Mouse (Mus musculus): ENCODE results near the gene S1pr5. TPM values are rescaled to one million over a fixed set of nuclear protein-coding genes. Genes with fewer than 3 reads are reported as not detected.
"Not testable (repeated sequence)": the region's sequence is repeated elsewhere in the genome, so short reads cannot be mapped to it uniquely, and the experiment has no call there.

S1pr5 gene
- polyA plus RNA-seq, 1 experiment from 2014 or later = 0.38 TPM

GRCm38 (mm10) chr9:21277776-21278175, 29.5 kb upstream of the S1pr5 start:
- ATAC-seq (ENCODE audit: low FRiP score) = no peak
- Histone ChIP-seq H3K36me3 (replicated peaks) (peaks cover 88% of the 10 kb centered on the region), H3K9ac (no peak overlapping the region), H3K4me1 (no peaks in the 10 kb centered on the region), H3K4me2 (no peak overlapping the region), H3K4me3 (replicated peaks) (no peak overlapping the region), H3K27me3 (no peaks in the 10 kb centered on the region), H3K9me3 (no peaks in the 10 kb centered on the region), H3K27ac (no peak overlapping the region)
- WGBS = 95% methylated on average over 5 of the region's 5 CpGs

GRCm38 (mm10) chr9:21276307-21276706, 28.1 kb upstream of the S1pr5 start:
- H3K9me3 ChIP-seq = no peaks in the 10 kb centered on the region
- no peak overlapping the region for H3K4me2 ChIP-seq
- no peak overlapping the region for H3K9ac ChIP-seq
- no peaks in the 10 kb centered on the region for H3K27me3 ChIP-seq
- H3K4me1 ChIP-seq = no peaks in the 10 kb centered on the region
- H3K27ac ChIP-seq = no peak overlapping the region
- peaks cover 94% of the 10 kb centered on the region for H3K36me3 ChIP-seq (replicated peaks)
- WGBS = 93% methylated on average over 8 of the region's 8 CpGs
- no peak overlapping the region for H3K4me3 ChIP-seq (replicated peaks)
- ATAC-seq (ENCODE audit: low FRiP score) = no peak

- no peak overlapping the region for H3K4me3 ChIP-seq (replicated peaks)
- WGBS = 89% methylated on average over 12 of the region's 12 CpGs
- H3K9me3 ChIP-seq = no peaks in the 10 kb centered on the region
- H3K36me3 ChIP-seq (replicated peaks) = peaks cover 94% of the 10 kb centered on the region
- no peak overlapping the region for H3K4me2 ChIP-seq
- H3K4me1 ChIP-seq = no peaks in the 10 kb centered on the region
- H3K27me3 ChIP-seq = no peaks in the 10 kb centered on the region
- no peak for ATAC-seq (ENCODE audit: low FRiP score)
- H3K27ac ChIP-seq = no peak overlapping the region
- no peak overlapping the region for H3K9ac ChIP-seq
Observed at GRCm38 (mm10) chr9:21275727-21276126, 27.5 kb upstream of the S1pr5 start.

- H3K4me1 ChIP-seq = no peaks in the 10 kb centered on the region
- H3K27ac ChIP-seq = no peak overlapping the region
- no peak overlapping the region for H3K4me2 ChIP-seq
- H3K9me3 ChIP-seq = no peaks in the 10 kb centered on the region
- H3K4me3 ChIP-seq (replicated peaks) = no peak overlapping the region
- H3K27me3 ChIP-seq = no peaks in the 10 kb centered on the region
- H3K36me3 ChIP-seq (replicated peaks) = peaks cover 95% of the 10 kb centered on the region
- 87% methylated on average over 7 of the region's 7 CpGs for WGBS
- ATAC-seq (ENCODE audit: low FRiP score) = no peak
- H3K9ac ChIP-seq = no peak overlapping the region
Observed at GRCm38 (mm10) chr9:21275013-21275710, 26.9 kb upstream of the S1pr5 start.

- Histone ChIP-seq H3K9ac (no peak overlapping the region), H3K9me3 (no peaks in the 10 kb centered on the region), H3K27ac (no peak overlapping the region), H3K4me2 (no peak overlapping the region), H3K4me3 (replicated peaks) (no peak overlapping the region), H3K27me3 (no peaks in the 10 kb centered on the region), H3K36me3 (replicated peaks) (peaks cover 93% of the 10 kb centered on the region), H3K4me1 (no peaks in the 10 kb centered on the region)
- WGBS = 94% methylated on average over 3 of the region's 3 CpGs
- no peak for ATAC-seq (ENCODE audit: low FRiP score)
Observed at GRCm38 (mm10) chr9:21274336-21274735, 26.1 kb upstream of the S1pr5 start.

GRCm38 (mm10) chr9:21273520-21274228, 25.4 kb upstream of the S1pr5 start:
- Histone ChIP-seq H3K9ac (no peak overlapping the region), H3K4me2 (no peak overlapping the region), H3K36me3 (replicated peaks) (peaks cover 94% of the 10 kb centered on the region), H3K4me1 (no peaks in the 10 kb centered on the region), H3K4me3 (replicated peaks) (no peak overlapping the region), H3K9me3 (no peaks in the 10 kb centered on the region), H3K27me3 (no peaks in the 10 kb centered on the region), H3K27ac (no peak overlapping the region)
- ATAC-seq (ENCODE audit: low FRiP score) = no peak
- 83% methylated on average over 7 of the region's 7 CpGs for WGBS

GRCm38 (mm10) chr9:21273094-21273493, 24.9 kb upstream of the S1pr5 start:
- ATAC-seq (ENCODE audit: low FRiP score) = no peak
- no peaks in the 10 kb centered on the region for H3K27me3 ChIP-seq
- H3K4me3 ChIP-seq (replicated peaks) = no peak overlapping the region
- no peak overlapping the region for H3K27ac ChIP-seq
- no peak overlapping the region for H3K9ac ChIP-seq
- 90% methylated on average over 8 of the region's 8 CpGs for WGBS
- H3K4me2 ChIP-seq = no peak overlapping the region
- no peaks in the 10 kb centered on the region for H3K4me1 ChIP-seq
- H3K9me3 ChIP-seq = no peaks in the 10 kb centered on the region
- peaks cover 98% of the 10 kb centered on the region for H3K36me3 ChIP-seq (replicated peaks)

GRCm38 (mm10) chr9:21272391-21272790, 24.1 kb upstream of the S1pr5 start:
- no peak overlapping the region for H3K9ac ChIP-seq
- WGBS = 91% methylated on average over 9 of the region's 9 CpGs
- no peak overlapping the region for H3K4me3 ChIP-seq (replicated peaks)
- H3K4me2 ChIP-seq = no peak overlapping the region
- H3K27me3 ChIP-seq = no peaks in the 10 kb centered on the region
- no peaks in the 10 kb centered on the region for H3K4me1 ChIP-seq
- no peak overlapping the region for H3K27ac ChIP-seq
- peaks cover 96% of the 10 kb centered on the region for H3K36me3 ChIP-seq (replicated peaks)
- H3K9me3 ChIP-seq = no peaks in the 10 kb centered on the region
- ATAC-seq (ENCODE audit: low FRiP score) = no peak

- H3K9me3 ChIP-seq; H3K4me3 ChIP-seq (replicated peaks); H3K27ac ChIP-seq; H3K27me3 ChIP-seq; H3K9ac ChIP-seq; H3K4me2 ChIP-seq; ATAC-seq (ENCODE audit: low FRiP score): not testable (repeated sequence)
- WGBS = 92% methylated on average over 5 of the region's 5 CpGs
- Histone ChIP-seq H3K4me1 (peaks cover 19% of the 10 kb centered on the region), H3K36me3 (replicated peaks) (peaks cover 78% of the 10 kb centered on the region)
Observed at GRCm38 (mm10) chr9:21269590-21269989, 21.3 kb upstream of the S1pr5 start.

GRCm38 (mm10) chr9:21268305-21268704, 20.1 kb upstream of the S1pr5 start:
- no peak overlapping the region for H3K4me3 ChIP-seq (replicated peaks)
- H3K27ac ChIP-seq = no peak overlapping the region
- no peak overlapping the region for H3K9ac ChIP-seq
- ATAC-seq (ENCODE audit: low FRiP score) = no peak
- no peaks in the 10 kb centered on the region for H3K9me3 ChIP-seq
- H3K4me2 ChIP-seq = no peak overlapping the region
- peaks cover 22% of the 10 kb centered on the region for H3K4me1 ChIP-seq
- peaks cover 65% of the 10 kb centered on the region for H3K36me3 ChIP-seq (replicated peaks)
- 96% methylated on average over 16 of the region's 16 CpGs for WGBS
- no peaks in the 10 kb centered on the region for H3K27me3 ChIP-seq

GRCm38 (mm10) chr9:21266889-21267288, 18.6 kb upstream of the S1pr5 start:
- Histone ChIP-seq H3K4me1 (peaks cover 22% of the 10 kb centered on the region), H3K9me3 (no peaks in the 10 kb centered on the region), H3K4me2 (peak overlapping the region; percentile 86), H3K27ac (no peak overlapping the region), H3K27me3 (no peaks in the 10 kb centered on the region), H3K4me3 (replicated peaks) (0 out of 2 replicates have a peak overlapping the region, but pooled peaks have one; percentile 84), H3K36me3 (replicated peaks) (peaks cover 51% of the 10 kb centered on the region), H3K9ac (no peak overlapping the region; the same call in 1 of the 2 replicates)
- WGBS = 92% methylated on average over 5 of the region's 5 CpGs
- no peak for ATAC-seq (ENCODE audit: low FRiP score)

- ATAC-seq (ENCODE audit: low FRiP score) = peak; percentile 28
- WGBS = 7% methylated on average over 11 of the region's 11 CpGs
- H3K27ac ChIP-seq = no peak overlapping the region
- H3K4me2 ChIP-seq = peak overlapping the region; percentile 86
- H3K4me1 ChIP-seq = peaks cover 22% of the 10 kb centered on the region
- peak overlapping the region; percentile 83 for H3K9ac ChIP-seq
- H3K27me3 ChIP-seq = no peaks in the 10 kb centered on the region
- peak overlapping the region; percentile 84 for H3K4me3 ChIP-seq (replicated peaks)
- peaks cover 38% of the 10 kb centered on the region for H3K36me3 ChIP-seq (replicated peaks)
- no peaks in the 10 kb centered on the region for H3K9me3 ChIP-seq
Observed at GRCm38 (mm10) chr9:21265611-21266010, 17.4 kb upstream of the S1pr5 start.

All from forebrain, embryonic 12.5 days (tissue).